Mouse (Mus musculus) ES-Bruce4 (cell line): ENCODE measurements at regions not wholly inside any gene's neighbourhood (a gene's known extent, or its start where the extent isn't known, plus 50 kb on each side); places are given as distances from the start of the nearest gene placed in this dataset.
"Not testable (repeated sequence)": the region's sequence is repeated elsewhere in the genome, so short reads cannot be mapped to it uniquely, and the experiment has no call there.

Experiments used
- H3K27ac ChIP-seq: 2 replicates; pipeline ENCODE4 v1.5.1; 2012; ENCODE audit warnings: low read length, inconsistent platforms; ENCODE audit not compliant: insufficient read depth
- H3K27me3 ChIP-seq: 2 replicates; pipeline ENCODE4 v1.6.1; 2012; ENCODE audit warnings: mild to moderate bottlenecking, low read length, inconsistent platforms; ENCODE audit not compliant: control insufficient read depth, poor library complexity, insufficient read depth, severe bottlenecking
- H3K36me3 ChIP-seq: 2 replicates; pipeline ENCODE4 v1.6.1; 2012; ENCODE audit warnings: inconsistent platforms, mild to moderate bottlenecking, low read length, moderate library complexity; ENCODE audit not compliant: control insufficient read depth, poor library complexity, insufficient read depth, severe bottlenecking
- H3K4me1 ChIP-seq: one replicate; pipeline ENCODE4 v1.8.1; 2011; ENCODE audit warnings: low read length; ENCODE audit not compliant: control insufficient read depth, insufficient read depth
- H3K4me3 ChIP-seq: 2 replicates; pipeline ENCODE4 v1.5.1; 2011; ENCODE audit warnings: low read depth, mild to moderate bottlenecking, low read length
- H3K9ac ChIP-seq: 2 replicates; pipeline ENCODE4 v1.6.1; 2012; ENCODE audit warnings: low read depth, mild to moderate bottlenecking, inconsistent platforms; ENCODE audit not compliant: poor library complexity, severe bottlenecking
- H3K9me3 ChIP-seq: replicated peaks from 2 replicates; pipeline ENCODE4 v1.6.1; 2012; ENCODE audit warnings: mild to moderate bottlenecking, low read length, inconsistent platforms; ENCODE audit not compliant: control insufficient read depth, poor library complexity, insufficient read depth, severe bottlenecking

DNA sequence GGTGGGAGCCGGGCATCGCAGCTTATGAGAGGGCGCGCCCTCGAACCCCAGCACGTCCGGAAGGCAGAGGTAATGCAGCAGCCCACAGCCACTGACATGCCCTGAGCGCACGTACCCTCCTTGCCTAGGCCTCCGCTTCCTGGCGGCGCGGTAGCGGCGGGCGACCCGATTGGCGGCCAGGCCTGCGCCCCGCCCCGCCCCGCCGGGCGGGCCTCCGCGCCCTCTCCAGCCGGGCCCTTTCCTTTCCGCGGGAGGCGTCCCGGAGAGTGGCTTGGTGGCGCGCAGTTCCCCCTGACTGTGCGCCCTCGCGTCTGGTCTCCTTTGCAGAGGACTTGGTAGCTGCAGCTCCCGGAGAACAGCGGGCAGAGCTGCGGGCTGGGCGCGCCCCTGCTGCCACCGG is 461.1 kb downstream of the Gm21863 start:
- Histone ChIP-seq H3K9ac (peak overlapping the region; percentile 85), H3K4me3 (peak overlapping the region; percentile 80)
- not testable (repeated sequence) for H3K9me3 ChIP-seq, H3K27ac ChIP-seq, H3K4me1 ChIP-seq, H3K36me3 ChIP-seq, H3K27me3 ChIP-seq

DNA sequence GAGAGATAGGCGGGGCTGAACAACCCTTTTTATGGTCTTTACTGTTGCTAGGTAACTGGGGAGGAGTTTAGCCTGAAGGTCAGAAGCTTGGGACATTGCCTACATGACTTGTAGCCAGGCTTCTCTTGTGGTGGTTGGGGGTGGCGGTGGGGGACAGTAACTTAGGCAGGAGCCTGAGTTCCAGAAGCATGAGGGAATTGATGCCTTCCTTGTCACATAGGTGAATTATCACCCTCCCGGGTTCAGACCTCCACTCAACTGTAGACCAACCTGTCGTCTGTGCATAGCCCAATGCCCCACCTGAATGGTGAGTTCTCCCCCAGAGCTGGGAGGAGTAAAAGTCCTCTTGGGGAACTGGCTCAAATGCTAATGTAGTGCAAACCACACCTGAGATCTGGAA is 472.1 kb downstream of the Gm21863 start:
- H3K27ac ChIP-seq, H3K9ac ChIP-seq, H3K4me1 ChIP-seq, H3K36me3 ChIP-seq, H3K27me3 ChIP-seq, H3K4me3 ChIP-seq, H3K9me3 ChIP-seq: not testable (repeated sequence)

DNA sequence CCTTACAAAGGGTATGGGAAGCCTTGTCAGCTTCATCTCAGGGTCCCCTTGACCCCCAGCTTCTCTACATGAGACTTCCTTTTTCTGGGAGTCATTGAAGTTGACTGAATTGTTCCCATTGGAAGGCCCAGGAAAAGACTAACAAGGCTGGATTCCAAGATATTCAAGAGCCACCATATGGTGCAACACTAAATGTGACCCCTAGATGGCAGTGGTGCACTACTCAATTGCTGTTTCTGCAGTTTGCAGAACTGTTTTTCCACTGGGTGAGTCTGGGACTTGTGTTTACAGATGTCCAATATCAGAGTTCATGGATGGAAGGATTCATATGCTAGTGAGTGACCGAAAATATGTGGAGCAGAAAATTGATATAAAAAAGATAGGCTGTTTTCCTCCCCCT is 510.3 kb downstream of the Gm21863 start:
- H3K27me3 ChIP-seq, H3K27ac ChIP-seq, H3K9ac ChIP-seq, H3K4me3 ChIP-seq, H3K4me1 ChIP-seq, H3K9me3 ChIP-seq, H3K36me3 ChIP-seq: not testable (repeated sequence)
